Mouse (Mus musculus): ENCODE measurements around the gene Gm20379. TPM values are rescaled to one million over a fixed set of nuclear protein-coding genes. Genes with fewer than 3 reads are reported as not detected.

Gene Gm20379
- polyA plus RNA-seq, 1 experiment from 2014 or later, result 0.72 TPM

- Histone ChIP-seq H3K9me3 (no peaks in the 10 kb centered on the region), H3K27ac (replicated peaks) (no peak overlapping the region), H3K27me3 (replicated peaks; ENCODE audit: low read depth, poor library complexity, severe bottlenecking) (no peaks in the 10 kb centered on the region), H3K36me3 (replicated peaks) (peaks cover 49% of the 10 kb centered on the region), H3K4me1 (peaks cover 6% of the 10 kb centered on the region; the same call in 1 of the 2 replicates), H3K4me3 (no peak overlapping the region)
- no peak for DNase-seq (ENCODE audit: low spot score)
- WGBS, result 83% methylated on average over 4 of the region's 4 CpGs
These were observed 3.3 kb upstream of the Gm20379 start for GRCm38 (mm10) chr13:92302466-92302865.

- peaks cover 52% of the 10 kb centered on the region for H3K36me3 ChIP-seq (replicated peaks)
- no peak overlapping the region for H3K27ac ChIP-seq (replicated peaks)
- DNase-seq (ENCODE audit: low spot score), result no peak
- no peaks in the 10 kb centered on the region for H3K27me3 ChIP-seq (replicated peaks; ENCODE audit: low read depth, poor library complexity, severe bottlenecking)
- peaks cover 6% of the 10 kb centered on the region; the same call in 1 of the 2 replicates for H3K4me1 ChIP-seq
- H3K9me3 ChIP-seq, result no peaks in the 10 kb centered on the region
- WGBS, result 91% methylated on average over 8 of the region's 8 CpGs
- no peak overlapping the region for H3K4me3 ChIP-seq
These were observed 2.5 kb upstream of the Gm20379 start for GRCm38 (mm10) chr13:92303062-92303948.

- H3K36me3 ChIP-seq (replicated peaks), result peaks cover 53% of the 10 kb centered on the region
- H3K9me3 ChIP-seq, result no peaks in the 10 kb centered on the region
- H3K4me3 ChIP-seq, result no peak overlapping the region
- no peak for DNase-seq (ENCODE audit: low spot score)
- H3K4me1 ChIP-seq, result peaks cover 6% of the 10 kb centered on the region; the same call in 1 of the 2 replicates
- 95% methylated on average over 5 of the region's 5 CpGs for WGBS
- H3K27me3 ChIP-seq (replicated peaks; ENCODE audit: low read depth, poor library complexity, severe bottlenecking), result no peaks in the 10 kb centered on the region
- H3K27ac ChIP-seq (replicated peaks), result no peak overlapping the region
These were observed 1.5 kb upstream of the Gm20379 start for GRCm38 (mm10) chr13:92304291-92304690.

- no peak overlapping the region for H3K4me3 ChIP-seq
- no peak for DNase-seq (ENCODE audit: low spot score)
- no peaks in the 10 kb centered on the region for H3K4me1 ChIP-seq
- H3K36me3 ChIP-seq (replicated peaks), result peaks cover 46% of the 10 kb centered on the region
- 91% methylated on average over 5 of the region's 5 CpGs for WGBS
- no peaks in the 10 kb centered on the region for H3K9me3 ChIP-seq
- no peak overlapping the region for H3K27ac ChIP-seq (replicated peaks)
- no peaks in the 10 kb centered on the region for H3K27me3 ChIP-seq (replicated peaks; ENCODE audit: low read depth, poor library complexity, severe bottlenecking)
These were observed 8.8 kb downstream of the Gm20379 start for GRCm38 (mm10) chr13:92314613-92315012.

- H3K27ac ChIP-seq (replicated peaks), result no peak overlapping the region
- DNase-seq (ENCODE audit: low spot score), result no peak
- no peaks in the 10 kb centered on the region for H3K27me3 ChIP-seq (replicated peaks; ENCODE audit: low read depth, poor library complexity, severe bottlenecking)
- H3K4me1 ChIP-seq, result no peaks in the 10 kb centered on the region; the same call in 1 of the 2 replicates
- H3K9me3 ChIP-seq, result no peaks in the 10 kb centered on the region
- 84% methylated on average over 5 of the region's 5 CpGs for whole genome bisulfite sequencing
- peaks cover 58% of the 10 kb centered on the region for H3K36me3 ChIP-seq (replicated peaks)
- no peak overlapping the region for H3K4me3 ChIP-seq
These were observed 15.0 kb downstream of the Gm20379 start for GRCm38 (mm10) chr13:92320770-92321169.

GRCm38 (mm10) chr13:92326030-92326429 lies 20.2 kb downstream of the Gm20379 start:
- no peaks in the 10 kb centered on the region for H3K9me3 ChIP-seq
- no peak overlapping the region for H3K27ac ChIP-seq (replicated peaks)
- H3K27me3 ChIP-seq (replicated peaks; ENCODE audit: low read depth, poor library complexity, severe bottlenecking), result no peaks in the 10 kb centered on the region
- H3K36me3 ChIP-seq (replicated peaks), result peaks cover 48% of the 10 kb centered on the region
- H3K4me3 ChIP-seq, result no peak overlapping the region
- no peak for DNase-seq (ENCODE audit: low spot score)
- no peaks in the 10 kb centered on the region for H3K4me1 ChIP-seq
- WGBS, result 78% methylated on average over 5 of the region's 5 CpGs

- Histone ChIP-seq H3K27ac (replicated peaks) (no peak overlapping the region), H3K4me1 (no peaks in the 10 kb centered on the region), H3K27me3 (replicated peaks; ENCODE audit: low read depth, poor library complexity, severe bottlenecking) (no peaks in the 10 kb centered on the region), H3K9me3 (no peaks in the 10 kb centered on the region), H3K36me3 (replicated peaks) (peaks cover 33% of the 10 kb centered on the region), H3K4me3 (no peak overlapping the region)
- 87% methylated on average over 2 of the region's 2 CpGs for WGBS
- no peak for DNase-seq (ENCODE audit: low spot score)
These were observed 22.2 kb downstream of the Gm20379 start for GRCm38 (mm10) chr13:92328000-92328399.

GRCm38 (mm10) chr13:92330621-92331020 lies 24.8 kb downstream of the Gm20379 start:
- no peak for DNase-seq (ENCODE audit: low spot score)
- Histone ChIP-seq H3K27ac (replicated peaks) (no peak overlapping the region), H3K9me3 (no peaks in the 10 kb centered on the region), H3K4me3 (no peak overlapping the region), H3K36me3 (replicated peaks) (peaks cover 33% of the 10 kb centered on the region), H3K27me3 (replicated peaks; ENCODE audit: low read depth, poor library complexity, severe bottlenecking) (no peaks in the 10 kb centered on the region), H3K4me1 (no peaks in the 10 kb centered on the region)
- WGBS, result 92% methylated on average over 3 of the region's 3 CpGs

- peaks cover 41% of the 10 kb centered on the region for H3K36me3 ChIP-seq (replicated peaks)
- no peak overlapping the region for H3K27ac ChIP-seq (replicated peaks)
- no peaks in the 10 kb centered on the region for H3K27me3 ChIP-seq (replicated peaks; ENCODE audit: low read depth, poor library complexity, severe bottlenecking)
- no peaks in the 10 kb centered on the region for H3K4me1 ChIP-seq
- DNase-seq (ENCODE audit: low spot score), result no peak
- no peak overlapping the region for H3K4me3 ChIP-seq
- H3K9me3 ChIP-seq, result no peaks in the 10 kb centered on the region
- WGBS, result 91% methylated on average over 15 of the region's 15 CpGs
These were observed 26.5 kb downstream of the Gm20379 start for GRCm38 (mm10) chr13:92332103-92332879.

- Histone ChIP-seq H3K4me3 (no peak overlapping the region), H3K27me3 (replicated peaks; ENCODE audit: low read depth, poor library complexity, severe bottlenecking) (no peaks in the 10 kb centered on the region), H3K27ac (replicated peaks) (no peak overlapping the region), H3K36me3 (replicated peaks) (peaks cover 61% of the 10 kb centered on the region), H3K4me1 (no peaks in the 10 kb centered on the region), H3K9me3 (no peaks in the 10 kb centered on the region)
- no peak for DNase-seq (ENCODE audit: low spot score)
- 88% methylated on average over 1 of the region's 1 CpGs for WGBS
These were observed 31.1 kb downstream of the Gm20379 start for GRCm38 (mm10) chr13:92336857-92337256.

GRCm38 (mm10) chr13:92337773-92338462 lies 32.1 kb downstream of the Gm20379 start:
- no peaks in the 10 kb centered on the region for H3K9me3 ChIP-seq

GRCm38 (mm10) chr13:92339787-92340186 lies 34.0 kb downstream of the Gm20379 start:
- 96% methylated on average over 3 of the region's 3 CpGs for WGBS
- no peaks in the 10 kb centered on the region for H3K9me3 ChIP-seq
- DNase-seq (ENCODE audit: low spot score), result no peak
- H3K27me3 ChIP-seq (replicated peaks; ENCODE audit: low read depth, poor library complexity, severe bottlenecking), result no peaks in the 10 kb centered on the region
- no peaks in the 10 kb centered on the region for H3K4me1 ChIP-seq
- H3K36me3 ChIP-seq (replicated peaks), result peaks cover 77% of the 10 kb centered on the region
- H3K27ac ChIP-seq (replicated peaks), result no peak overlapping the region
- no peak overlapping the region for H3K4me3 ChIP-seq

More at GRCm38 (mm10) chr13:92337773-92338462, 32.1 kb downstream of the Gm20379 start:
- Histone ChIP-seq H3K27ac (replicated peaks) (no peak overlapping the region), H3K36me3 (replicated peaks) (peaks cover 71% of the 10 kb centered on the region), H3K4me3 (no peak overlapping the region), H3K27me3 (replicated peaks; ENCODE audit: low read depth, poor library complexity, severe bottlenecking) (no peaks in the 10 kb centered on the region), H3K4me1 (no peaks in the 10 kb centered on the region)
- 90% methylated on average over 6 of the region's 6 CpGs for WGBS
- DNase-seq (ENCODE audit: low spot score), result no peak

All from embryonic facial prominence, embryonic 10.5 days (tissue).